Mouse (Mus musculus) MEL (cell line): ENCODE measurements around the gene D11Wsu47e. TPM values are rescaled to one million over a fixed set of nuclear protein-coding genes. Genes with fewer than 3 reads are reported as not detected.

Source experiments
- DNase-seq: peaks from one replicate; pipeline ENCODE4 v3.0.0; 2011; ENCODE audit warnings: low read depth, low spot score
- H3K27ac ChIP-seq: 2 replicates; pipeline ENCODE4 v1.5.1; 2012; ENCODE audit warnings: low read depth, mild to moderate bottlenecking, control low read depth, low read length, moderate library complexity; ENCODE audit not compliant: control insufficient read depth
- H3K27me3 ChIP-seq, 2 experiments: fragments of 150-350 bp in 1 of 2; sonication (generic) in 1 of 2; 2 replicates each; pipeline ENCODE4 v1.6.1; 2012; ENCODE audit warnings: low read length in 2 of 2, mild to moderate bottlenecking in 2 of 2, improper control_type of control experiment in 1 of 2, moderate library complexity in 1 of 2; ENCODE audit not compliant: insufficient read depth in 2 of 2, control insufficient read depth in 1 of 2
- H3K36me3 ChIP-seq, 2 experiments: 2 replicates each; pipeline ENCODE4 v1.6.1; 2012 to 2014; ENCODE audit warnings: low read length in 2 of 2, improper control_type of control experiment in 1 of 2, inconsistent platforms in 1 of 2, mild to moderate bottlenecking in 1 of 2; ENCODE audit not compliant: insufficient read depth in 2 of 2, control insufficient read depth in 1 of 2
- H3K4me1 ChIP-seq, 2 experiments: fragments of 150-350 bp in 1 of 2; sonication (generic) in 1 of 2; 2 replicates each; pipeline ENCODE4 v1.6.1; 2012; ENCODE audit warnings: low read length in 2 of 2, improper control_type of control experiment in 1 of 2, mild to moderate bottlenecking in 1 of 2; ENCODE audit not compliant: insufficient read depth in 2 of 2, control insufficient read depth in 1 of 2
- H3K4me3 ChIP-seq, 2 experiments: fragments of 150-350 bp in 1 of 2; sonication (generic) in 1 of 2; 2 replicates each; pipeline ENCODE4 v1.5.1; 2012; ENCODE audit warnings: low read depth in 2 of 2, low read length in 2 of 2, mild to moderate bottlenecking in 2 of 2, moderate library complexity in 2 of 2, control low read depth in 1 of 2, improper control_type of control experiment in 1 of 2; ENCODE audit not compliant: control insufficient read depth in 1 of 2, insufficient read depth in 1 of 2
- H3K79me2 ChIP-seq: 2 replicates; pipeline ENCODE4 v1.6.1; 2012; ENCODE audit warnings: mild to moderate bottlenecking, low read length, moderate library complexity; ENCODE audit not compliant: control insufficient read depth, poor library complexity, insufficient read depth
- H3K9ac ChIP-seq: 2 replicates; pipeline ENCODE4 v1.6.1; 2012; ENCODE audit warnings: low read depth, mild to moderate bottlenecking, control low read depth, low read length, moderate library complexity; ENCODE audit not compliant: control insufficient read depth, poor library complexity, severe bottlenecking
- H3K9me3 ChIP-seq: fragments of 150-350 bp; sonication (generic); replicated peaks from 2 replicates; pipeline ENCODE4 v1.6.1; 2012; ENCODE audit warnings: mild to moderate bottlenecking, low read length, improper control_type of control experiment, moderate library complexity; ENCODE audit not compliant: insufficient read depth
- BHLHE40 ChIP-seq: IDR thresholded peaks from 2 replicates; pipeline ENCODE4 v1.6.1; 2012; ENCODE audit warnings: low read depth, mild to moderate bottlenecking, inconsistent platforms, low read length, improper control_type of control experiment, borderline replicate concordance
- CHD1 ChIP-seq: IDR thresholded peaks from 2 replicates; pipeline ENCODE4 v1.6.1; 2012; ENCODE audit warnings: low read depth, mild to moderate bottlenecking, inconsistent platforms, low read length, improper control_type of control experiment
- CTCF ChIP-seq, 3 experiments: IDR thresholded peaks in 2 of 3; conservative IDR thresholded peaks in 1 of 3; 2 replicates each; pipeline ENCODE4 v1.5.1; 2011 to 2012; ENCODE audit warnings: low read length in 3 of 3, low read depth in 2 of 3, mild to moderate bottlenecking in 2 of 3, improper control_type of control experiment in 1 of 3, inconsistent platforms in 1 of 3, mixed read lengths in 1 of 3, moderate library complexity in 1 of 3; ENCODE audit not compliant: control insufficient read depth in 1 of 3, insufficient read depth in 1 of 3, poor library complexity in 1 of 3, severe bottlenecking in 1 of 3
- E2F4 ChIP-seq: IDR thresholded peaks from 2 replicates; pipeline ENCODE4 v1.6.1; 2011; ENCODE audit warnings: low read depth, low read length, improper control_type of control experiment, borderline replicate concordance
- ELF1 ChIP-seq: IDR thresholded peaks from 2 replicates; pipeline ENCODE4 v1.6.1; 2014; ENCODE audit warnings: low read depth, mild to moderate bottlenecking, inconsistent platforms, low read length, improper control_type of control experiment, moderate library complexity
- GATA1 ChIP-seq: IDR thresholded peaks from 2 replicates; pipeline ENCODE4 v1.6.1; 2011; ENCODE audit warnings: low read depth, low read length, improper control_type of control experiment
- HCFC1 ChIP-seq: IDR thresholded peaks from 2 replicates; pipeline ENCODE4 v1.6.1; 2012; ENCODE audit warnings: low read depth, mild to moderate bottlenecking, inconsistent platforms, low read length, improper control_type of control experiment, moderate library complexity
- KAT2A ChIP-seq: conservative IDR thresholded peaks from 2 replicates; pipeline ENCODE4 v1.6.1; 2012; ENCODE audit warnings: low read depth, low read length, improper control_type of control experiment, inconsistent platforms
- MAX ChIP-seq: IDR thresholded peaks from 2 replicates; pipeline ENCODE4 v1.6.1; 2011; ENCODE audit warnings: low read length, improper control_type of control experiment
- NELFE ChIP-seq: IDR thresholded peaks from 2 replicates; pipeline ENCODE4 v1.6.1; 2011; ENCODE audit warnings: low read depth, low read length, improper control_type of control experiment
- RAD21 ChIP-seq: IDR thresholded peaks from 2 replicates; pipeline ENCODE4 v1.6.1; 2011; ENCODE audit warnings: mild to moderate bottlenecking, low read depth, low read length, improper control_type of control experiment
- RCOR1 ChIP-seq: IDR thresholded peaks from 2 replicates; pipeline ENCODE4 v1.6.1; 2012; ENCODE audit warnings: low read depth, mild to moderate bottlenecking, inconsistent platforms, low read length, improper control_type of control experiment
- SIN3A ChIP-seq: IDR thresholded peaks from 2 replicates; pipeline ENCODE4 v1.6.1; 2012; ENCODE audit warnings: low read length, improper control_type of control experiment, inconsistent platforms
- SMC3 ChIP-seq: IDR thresholded peaks from 2 replicates; pipeline ENCODE4 v1.6.1; 2011; ENCODE audit warnings: low read depth, low read length, improper control_type of control experiment
- TBP ChIP-seq: IDR thresholded peaks from 2 replicates; pipeline ENCODE4 v1.8.0; 2011; ENCODE audit warnings: low read depth, low read length, improper control_type of control experiment
- TCF12 ChIP-seq: IDR thresholded peaks from 2 replicates; pipeline ENCODE4 v1.6.1; 2014; ENCODE audit warnings: low read depth, mild to moderate bottlenecking, inconsistent platforms, low read length, improper control_type of control experiment, moderate library complexity
- USF1 ChIP-seq: IDR thresholded peaks from 2 replicates; pipeline ENCODE4 v1.6.1; 2014; ENCODE audit warnings: low read depth, mild to moderate bottlenecking, inconsistent platforms, low read length, improper control_type of control experiment, moderate library complexity
- ZC3H11A ChIP-seq: IDR thresholded peaks from 2 replicates; pipeline ENCODE4 v1.6.1; 2012; ENCODE audit warnings: low read depth, mild to moderate bottlenecking, inconsistent platforms, low read length, improper control_type of control experiment
- polyA plus RNA-seq, 2 experiments: library from polyadenylated mRNA; stranded (reverse) in 1 of 2; unstranded in 1 of 2; fragments of >175 nt in 1 of 2; fragments of >200 nt in 1 of 2; gene quantifications; 2 replicates each; pipeline versions ENCODE4 v1.2.1 to v1.2.4; 2012; ENCODE audit warnings: low replicate concordance in 2 of 2, low read depth in 1 of 2; ENCODE audit not compliant: insufficient read length in 2 of 2, insufficient read depth in 1 of 2, missing spikeins in 1 of 2
- total RNA-seq: library from RNA; depleted of rRNA; stranded (reverse); fragments of 300-350 nt; gene quantifications from 2 replicates; pipeline ENCODE4 v1.2.3, GENCODE M21; 2012

Gene D11Wsu47e
- total and polyA plus RNA-seq, 3 experiments = 25.0 to 40.6 TPM; not detected in 1

GRCm38 (mm10) chr11:113645181-113645580, 39.0 kb upstream of the D11Wsu47e start:
- Histone ChIP-seq H3K79me2 (peaks cover 8% of the 10 kb centered on the region), H3K4me3 (no peak overlapping the region), H3K4me1 (peaks cover 2 to 26% of the 10 kb centered on the region in 2 experiments), H3K27ac (no peak overlapping the region), H3K9ac (no peak overlapping the region), H3K27me3 (no peaks in the 10 kb centered on the region), H3K9me3 (no peaks in the 10 kb centered on the region), H3K36me3 (peaks cover 0 to 9% of the 10 kb centered on the region in 2 experiments; a peak in 2 of 4 replicates)
- TF ChIP-seq RAD21 (peak; percentile 1; the same call in 1 of the 2 replicates), TCF12 (no peak), CHD1 (no peak), CTCF (IDR thresholded peaks at IDR 0.05 in 2 of 3, conservative IDR thresholded peaks at IDR 0.05 in 1 of 3; ENCODE audit: control insufficient read depth in 1 of 3, insufficient read depth in 1 of 3, low read depth in 2 of 3, low read length in 3 of 3, poor library complexity in 1 of 3, severe bottlenecking in 1 of 3) (peak in 2 of 3 experiments; percentile 35 to 36; a peak in 4 of 6 replicates), NELFE (no peak), KAT2A (no peak), RCOR1 (no peak), SMC3 (0 out of 2 replicates have a peak, but pooled peaks have one; percentile 13)
- no peak for DNase-seq

- no peaks in the 10 kb centered on the region for H3K9me3 ChIP-seq
- peak; percentile 92 for DNase-seq
- peak; percentile 92 for TF ChIP-seq SMC3
- peak; percentile 56 for TF ChIP-seq HCFC1
- TF ChIP-seq RAD21 = peak; percentile 63
- TF ChIP-seq MAX = no peak
- no peak; the same call in 1 of the 2 replicates for TF ChIP-seq ELF1
- no peak for TF ChIP-seq USF1
- peak; percentile 57; the same call in 1 of the 2 replicates for TF ChIP-seq SIN3A
- peak; percentile 97 to 99 (median 99) for TF ChIP-seq CTCF (IDR thresholded peaks at IDR 0.05 in 2 of 3, conservative IDR thresholded peaks at IDR 0.05 in 1 of 3; ENCODE audit: control insufficient read depth in 1 of 3, insufficient read depth in 1 of 3, low read depth in 2 of 3, low read length in 3 of 3, poor library complexity in 1 of 3, severe bottlenecking in 1 of 3)
- no peak for TF ChIP-seq BHLHE40
- TF ChIP-seq GATA1 = no peak
- TF ChIP-seq E2F4 = no peak
- peak; percentile 42 for TF ChIP-seq ZC3H11A
- TF ChIP-seq TBP = 0 out of 2 replicates have a peak, but pooled peaks have one; percentile 54
- peaks cover 0 to 18% of the 10 kb centered on the region in 2 experiments; a peak in 2 of 4 replicates for H3K36me3 ChIP-seq
- H3K79me2 ChIP-seq = peaks cover 11% of the 10 kb centered on the region
- H3K27ac ChIP-seq = no peak overlapping the region
- peak overlapping the region; percentile 30 to 34; a peak in 3 of 4 replicates for H3K4me3 ChIP-seq
- H3K27me3 ChIP-seq = no peaks in the 10 kb centered on the region
- H3K4me1 ChIP-seq = peaks cover 7 to 34% of the 10 kb centered on the region in 2 experiments
- peak overlapping the region; percentile 61 for H3K9ac ChIP-seq
These were observed 36.1 kb upstream of the D11Wsu47e start for GRCm38 (mm10) chr11:113648152-113648551.
